Mouse (Mus musculus): Measurements from ENCODE around the gene Bckdha. TPM values are rescaled to one million over a fixed set of nuclear protein-coding genes. Genes with fewer than 3 reads are reported as not detected.

Bckdha gene
- polyA plus RNA-seq, 2 experiments = 54.2 to 67.0 TPM

GRCm38 (mm10) chr7:25584651-25585050 is 74.1 kb downstream of the Bckdha start:
- Histone ChIP-seq H3K27me3 (ENCODE audit: control insufficient read depth, insufficient read depth, low read length) (no peaks in the 10 kb centered on the region), H3K27ac (replicated peaks; ENCODE audit: low read depth, low read length) (no peak overlapping the region), H3K9me3 (ENCODE audit: control insufficient read depth, low read length) (no peaks in the 10 kb centered on the region), H3K4me1 (ENCODE audit: control insufficient read depth, insufficient read depth, low read length) (no peaks in the 10 kb centered on the region), H3K4me3 (replicated peaks; ENCODE audit: low read length) (no peak overlapping the region), H3K4me2 (replicated peaks; ENCODE audit: low read depth, low read length, severe bottlenecking) (no peak overlapping the region), H3K9ac (ENCODE audit: low read depth, low read length, severe bottlenecking) (no peak overlapping the region), H3K36me3 (ENCODE audit: control insufficient read depth, insufficient read depth, low read length) (no peaks in the 10 kb centered on the region)
- TF ChIP-seq POLR2A (IDR thresholded peaks at IDR 0.05; ENCODE audit: borderline replicate concordance, extremely low read depth, insufficient read depth, insufficient read length) = no peak
- no peak for DNase-seq (ENCODE audit: low spot score)
- WGBS = 91% methylated on average over 5 of the region's 5 CpGs
- ATAC-seq (ENCODE audit: low FRiP score, low read depth) = no peak

DNA sequence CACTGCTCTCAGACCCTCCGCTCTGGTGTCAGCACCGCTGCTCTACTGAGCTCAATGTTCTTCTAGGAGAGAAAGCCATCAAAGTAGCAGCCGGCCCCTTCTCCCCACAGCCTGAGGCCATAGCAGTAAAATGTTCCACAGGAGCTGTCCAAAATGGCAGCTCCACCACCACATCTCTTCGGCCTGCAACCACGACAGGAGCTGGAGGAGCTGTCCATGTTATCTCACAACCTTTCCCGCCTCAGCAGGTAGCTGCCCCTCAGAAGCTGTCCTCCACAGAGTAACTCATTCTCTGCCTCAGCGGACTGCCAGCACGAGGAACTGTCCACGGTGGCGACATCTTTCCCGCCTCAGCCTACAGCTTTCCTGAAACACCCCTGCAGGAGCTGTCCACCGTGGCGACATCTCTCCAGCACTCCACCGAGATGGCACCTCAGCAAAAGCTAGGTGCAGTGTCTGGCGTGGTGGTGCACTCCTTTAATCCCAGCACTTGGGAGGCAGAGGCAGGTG is 76.4 kb downstream of the Bckdha start:
- 88% methylated on average over 15 of the region's 15 CpGs for WGBS
- no peak overlapping the region for H3K9ac ChIP-seq (ENCODE audit: low read depth, low read length, severe bottlenecking)

More for the DNA sequence above, 76.4 kb downstream of the Bckdha start:
- no peak for TF ChIP-seq POLR2A (IDR thresholded peaks at IDR 0.05; ENCODE audit: borderline replicate concordance, extremely low read depth, insufficient read depth, insufficient read length)
- H3K27me3 ChIP-seq (ENCODE audit: control insufficient read depth, insufficient read depth, low read length) = no peaks in the 10 kb centered on the region
- H3K4me3 ChIP-seq (replicated peaks; ENCODE audit: low read length) = no peak overlapping the region
- no peak for ATAC-seq (ENCODE audit: low FRiP score, low read depth)
- no peak overlapping the region for H3K4me2 ChIP-seq (replicated peaks; ENCODE audit: low read depth, low read length, severe bottlenecking)
- H3K4me1 ChIP-seq (ENCODE audit: control insufficient read depth, insufficient read depth, low read length) = no peaks in the 10 kb centered on the region
- no peak overlapping the region for H3K27ac ChIP-seq (replicated peaks; ENCODE audit: low read depth, low read length)
- H3K36me3 ChIP-seq (ENCODE audit: control insufficient read depth, insufficient read depth, low read length) = no peaks in the 10 kb centered on the region
- no peaks in the 10 kb centered on the region for H3K9me3 ChIP-seq (ENCODE audit: control insufficient read depth, low read length)
- no peak for DNase-seq (ENCODE audit: low spot score)

Other genes starting within 250 kb of the Bckdha start
- gene Cxcl17, start 246.1 kb downstream of the Bckdha start, polyA plus RNA-seq (2012; rRNA removed) = not detected in 2 replicates
- 0.28 TPM in 1 of 2 replicates, not detected in the other for gene Cxcl17, start 246.1 kb downstream of the Bckdha start, polyA plus RNA-seq (2014; fragmentation: Nextera tagmentation; extraction: Ambion mirVana)
- gene Ceacam1, start 181.4 kb downstream of the Bckdha start, polyA plus RNA-seq (2012; rRNA removed) = 1.3 and 1.4 TPM in 2 replicates
- 0.93 and 1.3 TPM in 2 replicates for gene Ceacam1, start 181.4 kb downstream of the Bckdha start, polyA plus RNA-seq (2014; fragmentation: Nextera tagmentation; extraction: Ambion mirVana)
- gene Ceacam2, start 119.1 kb downstream of the Bckdha start, polyA plus RNA-seq (2012; rRNA removed) = 0.03 TPM in 1 of 2 replicates, not detected in the other
- not detected in 2 replicates for gene Ceacam2, start 119.1 kb downstream of the Bckdha start, polyA plus RNA-seq (2014; fragmentation: Nextera tagmentation; extraction: Ambion mirVana)
- gene Erich4, start 43.1 kb downstream of the Bckdha start, polyA plus RNA-seq (2012; rRNA removed) = not detected in 2 replicates
- not detected in 2 replicates for gene Erich4, start 43.1 kb downstream of the Bckdha start, polyA plus RNA-seq (2014; fragmentation: Nextera tagmentation; extraction: Ambion mirVana)
- gene Dmac2, start 39.6 kb downstream of the Bckdha start, polyA plus RNA-seq (2012; rRNA removed) = 39.7 and 47.9 TPM in 2 replicates
- 32.7 and 34.0 TPM in 2 replicates for gene Dmac2, start 39.6 kb downstream of the Bckdha start, polyA plus RNA-seq (2014; fragmentation: Nextera tagmentation; extraction: Ambion mirVana)
- gene B3gnt8, start 32.3 kb downstream of the Bckdha start, polyA plus RNA-seq (2012; rRNA removed) = 6.2 and 7.3 TPM in 2 replicates
- 3.4 and 5.1 TPM in 2 replicates for gene B3gnt8, start 32.3 kb downstream of the Bckdha start, polyA plus RNA-seq (2014; fragmentation: Nextera tagmentation; extraction: Ambion mirVana)
- gene Exosc5, start 183 bp upstream of the Bckdha start, polyA plus RNA-seq (2012; rRNA removed) = 64.9 and 77.1 TPM in 2 replicates
- gene Exosc5, start 183 bp upstream of the Bckdha start, polyA plus RNA-seq (2014; fragmentation: Nextera tagmentation; extraction: Ambion mirVana) = 63.0 and 71.2 TPM in 2 replicates
- 1.7 and 2.7 TPM in 2 replicates for gene Tmem91, start 16.2 kb upstream of the Bckdha start, polyA plus RNA-seq (2012; rRNA removed)
- 3.2 and 3.6 TPM in 2 replicates for gene Tmem91, start 16.2 kb upstream of the Bckdha start, polyA plus RNA-seq (2014; fragmentation: Nextera tagmentation; extraction: Ambion mirVana)
- gene B9d2, start 21.8 kb upstream of the Bckdha start, polyA plus RNA-seq (2012; rRNA removed) = 28.1 and 39.7 TPM in 2 replicates
- 25.1 and 29.2 TPM in 2 replicates for gene B9d2, start 21.8 kb upstream of the Bckdha start, polyA plus RNA-seq (2014; fragmentation: Nextera tagmentation; extraction: Ambion mirVana)
- gene Tgfb1, start 28.0 kb upstream of the Bckdha start, polyA plus RNA-seq (2012; rRNA removed) = 16.8 and 19.1 TPM in 2 replicates
- gene Tgfb1, start 28.0 kb upstream of the Bckdha start, polyA plus RNA-seq (2014; fragmentation: Nextera tagmentation; extraction: Ambion mirVana) = 2.5 and 3.6 TPM in 2 replicates
- 64.5 and 84.8 TPM in 2 replicates for gene Ccdc97, start 60.1 kb upstream of the Bckdha start, polyA plus RNA-seq (2012; rRNA removed)
- 28.4 and 32.0 TPM in 2 replicates for gene Ccdc97, start 60.1 kb upstream of the Bckdha start, polyA plus RNA-seq (2014; fragmentation: Nextera tagmentation; extraction: Ambion mirVana)
- 66.8 and 73.4 TPM in 2 replicates for gene Hnrnpul1, start 95.8 kb upstream of the Bckdha start, polyA plus RNA-seq (2012; rRNA removed)
- gene Hnrnpul1, start 95.8 kb upstream of the Bckdha start, polyA plus RNA-seq (2014; fragmentation: Nextera tagmentation; extraction: Ambion mirVana) = 77.1 and 80.7 TPM in 2 replicates
- gene Axl, start 129.7 kb upstream of the Bckdha start, polyA plus RNA-seq (2012; rRNA removed) = 80.2 and 94.4 TPM in 2 replicates
- gene Axl, start 129.7 kb upstream of the Bckdha start, polyA plus RNA-seq (2014; fragmentation: Nextera tagmentation; extraction: Ambion mirVana) = 111 and 132 TPM in 2 replicates
- gene Cyp2s1, start 157.9 kb upstream of the Bckdha start, polyA plus RNA-seq (2012; rRNA removed) = 2.6 and 3.3 TPM in 2 replicates
- gene Cyp2s1, start 157.9 kb upstream of the Bckdha start, polyA plus RNA-seq (2014; fragmentation: Nextera tagmentation; extraction: Ambion mirVana) = 1.6 and 2.0 TPM in 2 replicates
- gene Cyp2b10, start 238.6 kb upstream of the Bckdha start, polyA plus RNA-seq (2012; rRNA removed) = not detected in 2 replicates
- gene Cyp2b10, start 238.6 kb upstream of the Bckdha start, polyA plus RNA-seq (2014; fragmentation: Nextera tagmentation; extraction: Ambion mirVana) = not detected in 2 replicates